Mouse (Mus musculus): Measurements from ENCODE around the gene Pigyl. TPM values are rescaled to one million over a fixed set of nuclear protein-coding genes. Genes with fewer than 3 reads are reported as not detected.
"Not testable (repeated sequence)": the region's sequence is repeated elsewhere in the genome, so short reads cannot be mapped to it uniquely, and the experiment has no call there.

Pigyl gene
- polyA plus RNA-seq, 1 experiment from 2014 or later = 49.0 TPM

DNA sequence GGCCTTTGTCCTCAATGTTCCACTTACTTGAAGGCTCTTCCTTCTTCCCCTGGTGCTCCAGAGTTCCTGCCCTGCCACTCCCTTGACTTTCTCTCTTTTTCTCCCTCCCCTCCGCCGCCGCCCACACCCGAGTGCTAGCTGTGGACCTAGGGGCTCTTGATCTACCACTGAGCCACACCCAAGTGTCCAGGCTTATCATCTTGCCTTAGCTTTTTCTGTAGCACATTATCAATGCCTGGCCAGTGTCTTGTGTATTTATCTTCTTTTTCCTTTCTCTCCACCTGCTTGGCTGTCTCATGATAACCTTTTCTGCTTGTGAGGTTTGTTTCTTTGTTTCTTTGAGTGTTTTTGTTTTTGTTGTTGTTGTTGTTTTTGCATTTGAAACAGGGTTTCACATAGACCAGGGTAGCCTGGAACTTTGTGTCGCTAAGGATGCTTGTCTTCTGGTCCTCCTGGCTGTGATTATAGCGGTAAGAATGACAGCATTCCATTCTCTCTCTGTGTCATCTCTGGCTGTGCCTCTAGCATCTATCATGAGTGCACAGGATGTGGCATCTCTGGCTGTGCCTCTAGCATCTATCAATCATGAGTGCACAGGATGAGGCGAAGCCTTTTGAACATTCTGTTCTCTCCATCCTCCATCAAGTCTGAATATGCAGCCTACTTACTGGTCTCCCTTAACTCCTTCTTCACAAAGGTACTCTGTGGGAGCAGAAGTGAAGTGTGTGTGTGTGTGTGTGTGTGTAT lies 20.8 kb upstream of the Pigyl start, which contains the start of gene Acp5:
TSS of gene Acp5 (minus strand) at position 68 of the 747 bp plus-strand sequence.
- Histone ChIP-seq H3K4me3 (ENCODE audit: low read length) (no peak within 1 kb of the TSS), H3K9me3 (replicated peaks; ENCODE audit: control insufficient read depth, low read length) (no peaks in the 10 kb centered on the region), H3K27me3 (ENCODE audit: control insufficient read depth, insufficient read depth, low read length) (no peaks in the 10 kb centered on the region), H3K4me2 (ENCODE audit: low read depth, low read length) (no peak within 1 kb of the TSS), H3K27ac (ENCODE audit: low read length) (no peak within 1 kb of the TSS), H3K9ac (ENCODE audit: low read length) (no peak within 1 kb of the TSS), H3K36me3 (ENCODE audit: control insufficient read depth, insufficient read depth) (no peaks in the 10 kb centered on the region), H3K4me1 (ENCODE audit: control insufficient read depth, insufficient read depth, low read length) (peaks cover 7% of the 10 kb centered on the region; the same call in 1 of the 2 replicates)
- WGBS = 66% methylated on average over 7 of the region's 7 CpGs
- no peak for ATAC-seq (replicated peaks; ENCODE audit: extremely low read depth, insufficient read depth, low FRiP score)

DNA sequence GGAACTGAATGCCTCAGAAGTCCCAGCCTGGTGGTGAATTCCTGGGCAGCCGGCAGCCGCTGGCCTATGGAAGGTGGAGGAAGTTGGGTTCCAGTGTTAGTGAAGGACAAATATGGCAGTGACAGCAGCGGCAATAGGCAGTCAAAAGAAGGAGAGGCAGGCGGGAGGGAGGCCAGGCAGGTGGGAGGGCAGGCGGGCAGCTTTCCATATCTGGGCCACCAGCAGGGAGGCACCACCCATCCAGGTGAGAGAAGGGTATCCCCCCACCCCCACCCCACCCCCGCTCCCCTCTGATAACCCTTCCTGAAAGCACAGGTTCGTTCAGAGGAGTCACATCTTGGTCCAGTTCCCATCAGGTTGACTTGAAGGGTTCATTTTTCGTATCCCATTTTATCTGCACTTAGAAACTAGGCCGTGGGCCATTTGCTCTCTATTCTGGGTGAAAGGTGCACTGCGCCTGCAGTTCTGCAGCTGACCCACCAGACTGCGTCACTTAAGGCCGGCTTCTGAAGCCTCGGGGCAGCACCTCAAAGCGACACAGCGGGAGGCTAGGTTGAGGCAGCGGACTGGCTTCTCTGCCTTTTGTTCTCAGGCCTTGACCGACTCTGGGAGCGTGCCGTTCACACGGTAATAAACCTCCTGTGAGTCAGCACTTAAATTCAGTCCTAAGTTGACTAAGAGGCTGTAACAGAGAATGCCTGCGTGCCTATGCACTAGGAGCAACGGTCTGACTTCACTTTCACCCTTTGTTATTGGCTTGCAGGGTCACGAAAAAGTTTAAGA lies 19.7 kb upstream of the Pigyl start:
- Histone ChIP-seq H3K27me3 (ENCODE audit: control insufficient read depth, insufficient read depth, low read length) (no peaks in the 10 kb centered on the region), H3K4me1 (ENCODE audit: control insufficient read depth, insufficient read depth, low read length) (peaks cover 1% of the 10 kb centered on the region; the same call in 1 of the 2 replicates), H3K9ac (ENCODE audit: low read length) (no peak overlapping the region), H3K4me2 (ENCODE audit: low read depth, low read length) (no peak overlapping the region), H3K36me3 (ENCODE audit: control insufficient read depth, insufficient read depth) (no peaks in the 10 kb centered on the region), H3K9me3 (replicated peaks; ENCODE audit: control insufficient read depth, low read length) (no peaks in the 10 kb centered on the region), H3K4me3 (ENCODE audit: low read length) (no peak overlapping the region), H3K27ac (ENCODE audit: low read length) (no peak overlapping the region)
- ATAC-seq (replicated peaks; ENCODE audit: extremely low read depth, insufficient read depth, low FRiP score) = no peak
- WGBS = 24% methylated on average over 23 of the region's 23 CpGs

DNA sequence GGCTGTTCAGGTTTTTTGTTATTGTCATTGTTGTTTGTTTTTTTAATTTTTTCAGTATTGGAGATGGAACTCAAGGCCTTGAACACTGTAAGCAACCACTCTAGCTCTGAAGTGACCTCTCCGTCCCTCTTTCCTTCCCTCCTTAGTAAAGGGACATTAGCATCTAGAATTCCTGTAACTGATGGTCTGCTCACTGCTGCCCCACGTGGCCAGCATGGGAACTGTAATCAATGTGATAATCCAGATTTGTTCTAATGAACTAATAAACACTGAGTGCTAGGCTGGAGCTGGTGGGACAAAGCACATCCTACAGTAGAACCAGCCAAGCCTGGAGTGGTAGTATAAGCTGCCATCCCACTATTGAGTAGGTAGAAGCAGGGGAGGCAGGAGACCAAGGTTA lies 18.2 kb upstream of the Pigyl start:
- no peak overlapping the region for H3K4me3 ChIP-seq (ENCODE audit: low read length)
- no peaks in the 10 kb centered on the region for H3K9me3 ChIP-seq (replicated peaks; ENCODE audit: control insufficient read depth, low read length)
- no peaks in the 10 kb centered on the region for H3K4me1 ChIP-seq (ENCODE audit: control insufficient read depth, insufficient read depth, low read length)
- no peak overlapping the region for H3K9ac ChIP-seq (ENCODE audit: low read length)
- no peak overlapping the region for H3K4me2 ChIP-seq (ENCODE audit: low read depth, low read length)
- 24% methylated on average over 2 of the region's 2 CpGs for WGBS
- no peak for ATAC-seq (replicated peaks; ENCODE audit: extremely low read depth, insufficient read depth, low FRiP score)
- no peaks in the 10 kb centered on the region for H3K27me3 ChIP-seq (ENCODE audit: control insufficient read depth, insufficient read depth, low read length)
- H3K27ac ChIP-seq (ENCODE audit: low read length) = no peak overlapping the region
- no peaks in the 10 kb centered on the region for H3K36me3 ChIP-seq (ENCODE audit: control insufficient read depth, insufficient read depth)

DNA sequence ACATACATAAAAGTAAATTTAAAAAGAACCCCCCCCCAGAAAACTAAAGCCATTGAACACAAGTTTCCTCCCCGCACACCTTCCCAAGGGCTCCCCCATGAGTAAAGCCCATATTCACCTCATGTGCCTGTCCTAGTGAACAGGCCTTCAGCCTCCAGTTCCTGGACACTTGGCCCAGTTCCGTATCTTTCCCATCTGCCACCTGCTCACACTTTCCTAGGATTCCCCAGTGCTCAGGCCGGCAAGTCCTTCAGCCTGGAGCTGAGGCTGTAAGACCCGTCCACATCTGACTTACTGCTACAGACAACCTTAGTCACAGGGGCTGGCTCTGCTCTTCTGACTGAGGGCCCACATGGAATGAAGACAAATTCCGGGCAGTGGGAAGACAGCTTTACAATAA lies 16.9 kb upstream of the Pigyl start:
- Histone ChIP-seq H3K9ac (ENCODE audit: low read length) (no peak overlapping the region), H3K27me3 (ENCODE audit: control insufficient read depth, insufficient read depth, low read length) (no peaks in the 10 kb centered on the region), H3K4me2 (ENCODE audit: low read depth, low read length) (no peak overlapping the region), H3K36me3 (ENCODE audit: control insufficient read depth, insufficient read depth) (no peaks in the 10 kb centered on the region), H3K27ac (ENCODE audit: low read length) (no peak overlapping the region), H3K4me1 (ENCODE audit: control insufficient read depth, insufficient read depth, low read length) (no peaks in the 10 kb centered on the region), H3K9me3 (replicated peaks; ENCODE audit: control insufficient read depth, low read length) (no peaks in the 10 kb centered on the region), H3K4me3 (ENCODE audit: low read length) (no peak overlapping the region)
- ATAC-seq (replicated peaks; ENCODE audit: extremely low read depth, insufficient read depth, low FRiP score) = no peak
- 81% methylated on average over 5 of the region's 5 CpGs for WGBS

DNA sequence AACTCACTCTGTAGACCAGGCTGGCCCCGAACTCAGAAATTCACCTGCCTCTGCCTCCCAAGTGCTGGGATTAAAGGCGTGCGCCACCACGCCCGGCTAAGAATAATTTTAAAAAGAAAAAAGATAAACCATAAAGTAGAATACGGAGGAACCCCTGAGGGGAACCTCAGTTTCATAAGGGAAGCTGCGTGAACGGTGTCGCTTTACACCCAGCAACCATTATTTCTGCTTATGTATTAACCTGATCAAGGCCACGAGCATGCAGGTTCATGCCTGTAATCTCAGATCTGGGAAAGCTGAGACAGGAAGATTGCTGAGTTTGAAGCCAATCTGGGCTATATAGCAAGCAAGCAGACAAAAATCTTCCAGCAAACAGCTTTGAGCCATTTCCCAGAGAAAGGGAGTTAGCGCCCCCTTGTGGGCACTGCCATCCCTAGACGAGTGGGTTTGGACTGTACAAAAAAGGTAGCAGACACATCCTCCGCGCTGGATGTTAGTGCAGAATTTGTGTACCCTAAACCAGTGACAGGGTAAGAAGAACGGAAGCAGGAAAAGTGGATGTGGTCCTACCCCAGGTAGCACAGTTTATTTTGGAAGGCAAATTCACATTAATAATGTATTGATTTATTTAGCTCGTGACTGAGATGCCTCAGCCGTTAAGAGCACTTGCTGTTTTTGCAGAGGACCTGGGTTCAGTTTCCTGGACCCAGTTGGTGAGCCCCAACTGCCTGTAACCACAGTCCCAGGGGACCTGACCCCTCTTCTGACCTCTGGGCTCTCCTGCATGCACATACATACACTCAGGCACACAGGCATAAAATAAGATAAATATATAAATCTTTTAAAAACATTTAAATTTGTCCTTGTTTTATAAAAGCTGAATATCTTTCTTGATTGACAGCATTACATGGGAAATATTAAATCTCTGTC lies 13.3 kb upstream of the Pigyl start:
- Histone ChIP-seq H3K9me3 (replicated peaks; ENCODE audit: control insufficient read depth, low read length) (no peaks in the 10 kb centered on the region; the same call in 1 of the 2 replicates), H3K9ac (ENCODE audit: low read length) (no peak overlapping the region), H3K4me1 (ENCODE audit: control insufficient read depth, insufficient read depth, low read length) (no peaks in the 10 kb centered on the region), H3K4me2 (ENCODE audit: low read depth, low read length) (no peak overlapping the region), H3K27me3 (ENCODE audit: control insufficient read depth, insufficient read depth, low read length) (no peaks in the 10 kb centered on the region), H3K4me3 (ENCODE audit: low read length) (no peak overlapping the region), H3K36me3 (ENCODE audit: control insufficient read depth, insufficient read depth) (no peaks in the 10 kb centered on the region), H3K27ac (ENCODE audit: low read length) (no peak overlapping the region)
- ATAC-seq (replicated peaks; ENCODE audit: extremely low read depth, insufficient read depth, low FRiP score) = no peak
- 47% methylated on average over 17 of the region's 17 CpGs for WGBS

DNA sequence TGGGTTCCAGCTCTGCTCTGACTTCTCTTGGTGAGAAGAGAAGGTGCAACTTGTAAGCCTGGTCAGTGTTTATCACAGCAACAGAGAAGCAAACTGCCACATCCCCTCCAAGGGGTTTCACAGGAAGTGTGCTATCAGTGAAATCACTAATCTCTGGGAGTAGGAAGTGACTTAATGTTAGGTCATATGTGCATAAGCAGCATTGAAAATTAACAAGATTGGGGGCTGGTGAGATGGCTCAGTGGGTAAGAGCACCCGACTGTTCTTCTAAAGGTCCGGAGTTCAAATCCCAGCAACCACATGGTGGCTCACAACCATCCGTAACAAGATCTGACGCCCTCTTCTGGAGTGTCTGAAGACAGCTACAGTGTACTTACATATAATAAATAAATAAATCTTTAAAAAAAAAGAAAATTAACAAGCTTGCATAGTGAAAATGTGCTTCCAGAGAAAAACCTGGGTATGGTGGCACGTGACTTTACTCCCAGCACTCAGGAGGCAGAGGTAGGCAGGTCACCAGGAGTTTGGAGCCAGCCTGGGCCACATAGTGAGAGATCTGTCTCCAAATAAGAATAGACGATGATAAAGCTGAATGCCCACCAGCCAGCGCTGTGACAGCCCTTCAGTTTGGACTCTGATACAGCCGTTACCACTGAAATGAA lies 12.2 kb upstream of the Pigyl start:
- Histone ChIP-seq H3K9ac (ENCODE audit: low read length) (no peak overlapping the region), H3K27ac (ENCODE audit: low read length) (no peak overlapping the region), H3K36me3 (ENCODE audit: control insufficient read depth, insufficient read depth) (no peaks in the 10 kb centered on the region), H3K4me1 (ENCODE audit: control insufficient read depth, insufficient read depth, low read length) (no peaks in the 10 kb centered on the region), H3K27me3 (ENCODE audit: control insufficient read depth, insufficient read depth, low read length) (no peaks in the 10 kb centered on the region), H3K9me3 (replicated peaks; ENCODE audit: control insufficient read depth, low read length) (no peaks in the 10 kb centered on the region; the same call in 1 of the 2 replicates), H3K4me2 (ENCODE audit: low read depth, low read length) (no peak overlapping the region), H3K4me3 (ENCODE audit: low read length) (no peak overlapping the region)
- no peak for ATAC-seq (replicated peaks; ENCODE audit: extremely low read depth, insufficient read depth, low FRiP score)
- 74% methylated on average over 7 of the region's 8 CpGs for WGBS

DNA sequence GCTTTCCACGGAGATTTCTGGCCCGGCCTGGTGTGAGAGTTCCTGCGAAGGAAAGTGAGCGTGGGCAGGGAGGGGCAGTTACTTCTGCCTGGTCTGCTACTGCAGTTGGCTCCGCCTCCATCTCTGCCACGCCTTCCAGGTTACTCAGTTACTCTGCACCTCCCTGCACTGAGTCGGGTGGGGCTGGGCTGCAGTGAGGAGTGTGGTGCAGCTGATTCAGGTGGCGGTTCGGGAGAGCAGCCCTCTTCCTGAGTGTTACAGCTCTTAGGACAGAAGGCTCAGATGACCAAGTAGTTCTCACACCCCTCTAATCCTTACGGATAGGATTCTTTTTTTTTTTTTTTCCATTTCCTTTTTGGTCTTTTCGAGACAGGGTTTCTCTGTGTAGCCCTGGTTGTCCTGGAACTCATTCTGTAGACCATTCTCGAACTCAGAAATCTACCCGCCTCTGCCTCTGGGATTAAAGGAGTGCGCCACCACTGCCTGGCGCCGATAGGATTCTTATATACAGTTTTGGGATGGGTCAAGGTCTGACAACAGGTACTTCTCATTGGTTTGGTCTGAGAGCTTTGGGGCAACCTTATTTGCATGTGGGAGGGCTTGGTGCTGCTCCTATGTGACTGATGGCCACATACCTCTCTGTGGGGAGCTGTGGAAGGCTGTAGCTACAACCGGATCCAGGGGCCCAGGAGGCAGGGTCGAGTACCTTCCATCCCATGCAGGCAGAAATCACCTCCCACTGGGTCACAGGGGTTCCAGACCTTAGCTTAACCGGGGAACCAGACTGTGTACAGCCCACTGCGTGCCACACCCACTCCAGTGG lies 7.0 kb upstream of the Pigyl start:
- no peaks in the 10 kb centered on the region for H3K4me1 ChIP-seq (ENCODE audit: control insufficient read depth, insufficient read depth, low read length)
- peaks cover 5% of the 10 kb centered on the region for H3K9me3 ChIP-seq (replicated peaks; ENCODE audit: control insufficient read depth, low read length)
- H3K4me2 ChIP-seq (ENCODE audit: low read depth, low read length) = no peak overlapping the region
- no peak overlapping the region for H3K4me3 ChIP-seq (ENCODE audit: low read length)
- no peak overlapping the region for H3K9ac ChIP-seq (ENCODE audit: low read length)
- WGBS = 70% methylated on average over 20 of the region's 20 CpGs
- ATAC-seq (replicated peaks; ENCODE audit: extremely low read depth, insufficient read depth, low FRiP score) = no peak
- no peak overlapping the region for H3K27ac ChIP-seq (ENCODE audit: low read length)
- H3K27me3 ChIP-seq (ENCODE audit: control insufficient read depth, insufficient read depth, low read length) = no peaks in the 10 kb centered on the region
- H3K36me3 ChIP-seq (ENCODE audit: control insufficient read depth, insufficient read depth) = no peaks in the 10 kb centered on the region

DNA sequence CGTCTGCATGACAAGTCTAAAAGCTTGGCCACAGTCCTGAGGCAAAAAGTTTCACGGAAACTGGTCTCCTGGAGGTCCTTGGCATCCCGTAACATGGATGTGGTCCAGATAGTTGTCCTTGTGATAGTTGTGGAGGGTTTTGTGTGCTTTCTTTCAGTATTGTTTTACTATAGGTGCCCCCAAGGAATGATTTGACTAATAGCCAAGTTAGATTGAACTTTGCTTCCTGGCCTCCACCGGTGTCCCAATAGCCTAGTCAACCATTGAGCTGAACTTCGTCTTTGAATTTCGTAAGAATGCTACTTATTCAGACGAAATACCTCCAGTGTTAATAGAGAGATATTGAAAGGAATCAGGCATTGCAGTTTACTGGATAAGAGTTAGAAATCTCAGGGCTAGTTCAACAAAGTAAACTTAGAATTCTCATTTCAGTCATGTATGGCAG lies 6.4 kb upstream of the Pigyl start:
- not testable (repeated sequence) for H3K27ac ChIP-seq (ENCODE audit: low read length); H3K9ac ChIP-seq (ENCODE audit: low read length); H3K36me3 ChIP-seq (ENCODE audit: control insufficient read depth, insufficient read depth); H3K27me3 ChIP-seq (ENCODE audit: control insufficient read depth, insufficient read depth, low read length); H3K4me2 ChIP-seq (ENCODE audit: low read depth, low read length); H3K4me1 ChIP-seq (ENCODE audit: control insufficient read depth, insufficient read depth, low read length); ATAC-seq (replicated peaks; ENCODE audit: extremely low read depth, insufficient read depth, low FRiP score); H3K9me3 ChIP-seq (replicated peaks; ENCODE audit: control insufficient read depth, low read length); H3K4me3 ChIP-seq (ENCODE audit: low read length)
- 76% methylated on average over 7 of the region's 7 CpGs for WGBS
